Mouse (Mus musculus): ENCODE data around the gene Frmd4a. TPM values are rescaled to one million over a fixed set of nuclear protein-coding genes. Genes with fewer than 3 reads are reported as not detected.
A peak's percentile ranks its signal among the peaks of the same experiment; 100 is the strongest.
"Not testable (repeated sequence)": the region's sequence is repeated elsewhere in the genome, so short reads cannot be mapped to it uniquely, and the experiment has no call there.

Gene Frmd4a
- polyA plus RNA-seq, 1 experiment from 2014 or later: 33.1 TPM

DNA sequence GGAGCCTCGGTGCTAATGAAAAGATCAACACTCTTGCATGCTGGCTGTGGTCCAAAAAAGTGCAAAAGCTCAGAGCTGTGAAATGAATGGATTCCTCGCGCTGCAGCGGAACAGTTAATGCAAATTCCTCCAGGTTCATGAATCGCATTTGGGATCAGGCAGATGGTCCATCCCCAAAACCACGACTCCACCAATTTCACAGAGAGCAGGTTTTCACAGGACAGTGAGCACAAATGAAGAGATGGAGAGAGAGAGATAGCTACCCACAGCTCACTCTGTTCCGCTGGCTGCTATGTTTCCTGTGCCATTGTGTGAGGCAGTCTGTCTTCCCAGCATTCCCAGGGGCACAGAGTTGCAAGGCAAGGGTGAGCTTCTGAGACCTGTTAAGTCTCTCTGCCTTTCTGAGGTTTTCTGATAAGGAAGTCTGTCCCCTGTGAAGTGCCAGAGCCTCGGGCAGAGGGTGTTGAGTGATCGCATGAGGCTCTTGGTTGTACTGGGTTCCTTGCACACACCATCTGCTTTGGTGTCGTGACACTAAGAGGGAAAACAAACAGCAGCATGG lies 215.3 kb downstream of the Frmd4a start:
- H3K27ac ChIP-seq (replicated peaks): peak overlapping the region; percentile 80
- DNase-seq (ENCODE audit: low spot score): peak; percentile 34
- no peaks in the 10 kb centered on the region for H3K36me3 ChIP-seq
- peaks cover 5% of the 10 kb centered on the region; the same call in 1 of the 2 replicates for H3K27me3 ChIP-seq (ENCODE audit: low read depth, poor library complexity, severe bottlenecking)
- peak overlapping the region; percentile 5; the same call in 1 of the 2 replicates for H3K4me3 ChIP-seq
- WGBS: 41% methylated on average over 10 of the region's 10 CpGs
- peaks cover 53% of the 10 kb centered on the region for H3K4me1 ChIP-seq
- H3K9me3 ChIP-seq (replicated peaks): no peaks in the 10 kb centered on the region

DNA sequence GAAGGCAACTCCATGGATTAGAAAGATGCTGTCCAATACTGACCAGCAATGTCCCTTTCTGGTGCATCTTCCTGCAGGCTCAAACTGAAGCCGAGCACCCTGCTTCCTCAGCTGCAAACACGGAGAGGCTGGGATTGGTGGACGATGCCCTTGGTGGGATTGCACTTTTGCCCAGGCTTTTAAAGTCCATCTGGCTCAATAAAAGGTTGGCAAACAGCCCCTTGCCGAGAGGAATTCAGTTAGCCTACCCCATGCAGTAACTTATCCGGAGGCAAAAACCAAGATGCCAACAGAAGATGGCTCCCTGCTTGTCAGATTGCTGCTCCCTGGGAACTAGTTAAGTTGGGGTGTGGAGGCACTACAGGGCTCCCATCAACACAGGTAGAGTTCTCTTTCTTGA lies 220.2 kb downstream of the Frmd4a start:
- no peaks in the 10 kb centered on the region for H3K27me3 ChIP-seq (ENCODE audit: low read depth, poor library complexity, severe bottlenecking)
- H3K27ac ChIP-seq (replicated peaks): no peak overlapping the region

DNA sequence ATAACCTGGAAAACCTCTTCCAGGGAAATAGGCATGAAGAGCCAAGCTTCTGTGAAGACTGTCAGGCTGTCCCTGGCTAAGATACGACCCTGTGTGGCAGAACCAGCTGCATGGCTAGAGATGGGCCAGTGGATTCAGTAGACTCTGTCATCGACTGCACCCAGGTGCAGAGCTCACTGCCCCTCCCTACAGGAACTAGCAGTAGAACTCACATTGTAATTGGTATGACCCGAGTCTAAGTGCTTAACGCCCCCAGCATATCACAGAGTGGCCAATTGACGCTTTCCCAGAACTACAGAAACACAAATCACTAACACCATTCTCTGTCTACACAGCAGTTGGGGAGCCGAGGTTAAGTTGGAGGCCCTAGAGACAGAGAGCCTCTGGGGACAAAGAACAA lies 232.2 kb downstream of the Frmd4a start:
- WGBS: 39% methylated on average over 6 of the region's 6 CpGs
- Histone ChIP-seq H3K9me3 (replicated peaks) (no peaks in the 10 kb centered on the region), H3K27me3 (ENCODE audit: low read depth, poor library complexity, severe bottlenecking) (0 out of 2 replicates have a peak, but pooled peaks cover 9% of the 10 kb centered on the region), H3K4me1 (peaks cover 23% of the 10 kb centered on the region), H3K4me3 (no peak overlapping the region), H3K27ac (replicated peaks) (no peak overlapping the region), H3K36me3 (no peaks in the 10 kb centered on the region)
- no peak for DNase-seq (ENCODE audit: low spot score)

More for the DNA sequence above, 220.2 kb downstream of the Frmd4a start:
- H3K9me3 ChIP-seq (replicated peaks): no peaks in the 10 kb centered on the region
- H3K4me3 ChIP-seq: no peak overlapping the region
- H3K4me1 ChIP-seq: peaks cover 8% of the 10 kb centered on the region
- DNase-seq (ENCODE audit: low spot score): no peak
- no peaks in the 10 kb centered on the region for H3K36me3 ChIP-seq
- 94% methylated on average over 5 of the region's 5 CpGs for WGBS

DNA sequence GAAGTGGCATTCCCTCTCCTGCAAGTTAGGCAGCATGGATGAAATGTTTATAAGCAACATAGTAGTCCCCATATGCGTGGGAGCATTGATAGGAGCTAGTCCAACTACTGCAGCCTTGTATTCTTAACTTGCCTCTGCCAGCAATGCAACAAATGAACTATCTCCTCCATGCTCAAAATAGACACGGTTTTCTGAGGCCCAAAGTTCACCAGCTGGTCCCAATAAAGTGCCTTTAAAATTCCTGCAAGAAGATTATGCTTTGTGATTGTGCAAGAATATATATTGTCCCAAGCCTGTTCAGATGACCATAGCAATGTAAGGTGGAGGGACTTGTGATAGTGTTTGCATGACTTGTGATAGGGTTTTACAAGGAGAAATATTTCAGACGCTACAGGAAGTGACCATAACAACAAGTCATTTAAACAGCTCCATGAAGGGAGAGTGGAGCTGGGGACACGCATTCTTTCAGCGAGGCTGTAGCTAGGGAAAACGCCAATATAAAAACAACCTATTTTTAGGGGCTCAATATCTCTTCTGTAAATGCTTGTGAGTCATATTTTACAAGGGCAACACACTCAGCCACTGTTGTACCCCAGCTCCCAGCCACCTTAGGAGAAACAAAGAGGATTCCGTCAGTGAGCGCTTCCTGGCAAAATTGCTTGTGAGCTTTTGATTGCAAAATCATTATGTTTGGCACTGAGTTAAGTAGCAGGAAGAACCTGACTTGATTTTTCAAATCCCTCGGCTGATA lies 235.2 kb downstream of the Frmd4a start:
- H3K9me3 ChIP-seq (replicated peaks): no peaks in the 10 kb centered on the region
- 0 out of 2 replicates have a peak, but pooled peaks cover 9% of the 10 kb centered on the region for H3K27me3 ChIP-seq (ENCODE audit: low read depth, poor library complexity, severe bottlenecking)
- 64% methylated on average over 9 of the region's 9 CpGs for WGBS
- H3K4me3 ChIP-seq: no peak overlapping the region
- peak overlapping the region; percentile 47; the same call in 1 of the 2 replicates for H3K27ac ChIP-seq (replicated peaks)
- peaks cover 23% of the 10 kb centered on the region for H3K4me1 ChIP-seq
- no peaks in the 10 kb centered on the region for H3K36me3 ChIP-seq
- DNase-seq (ENCODE audit: low spot score): no peak

DNA sequence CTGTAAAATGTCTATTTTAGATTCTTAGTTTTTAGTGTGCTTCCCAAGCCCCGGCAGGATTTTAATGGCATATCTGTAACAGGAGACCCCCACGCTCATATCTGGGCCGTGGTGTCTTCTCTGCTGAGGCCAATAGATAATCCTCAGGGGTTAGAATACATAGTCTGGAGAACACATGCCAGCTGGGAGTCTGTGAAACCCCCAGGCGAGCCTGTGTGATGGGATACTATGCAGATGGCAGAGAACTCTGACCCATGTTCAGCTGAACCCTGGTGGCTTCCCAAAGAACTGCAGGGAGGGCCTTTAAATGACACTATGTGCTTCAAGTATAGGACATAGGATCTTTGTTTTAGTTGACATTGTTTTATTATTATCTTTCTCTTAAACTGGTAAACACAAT lies 235.8 kb downstream of the Frmd4a start:
- no peaks in the 10 kb centered on the region for H3K9me3 ChIP-seq (replicated peaks)
- H3K4me3 ChIP-seq: no peak overlapping the region
- peak overlapping the region; percentile 47; the same call in 1 of the 2 replicates for H3K27ac ChIP-seq (replicated peaks)
- H3K36me3 ChIP-seq: no peaks in the 10 kb centered on the region
- H3K4me1 ChIP-seq: peaks cover 23% of the 10 kb centered on the region
- peak; percentile 50 for DNase-seq (ENCODE audit: low spot score)
- 40% methylated on average over 4 of the region's 4 CpGs for WGBS
- 0 out of 2 replicates have a peak, but pooled peaks cover 9% of the 10 kb centered on the region for H3K27me3 ChIP-seq (ENCODE audit: low read depth, poor library complexity, severe bottlenecking)

DNA sequence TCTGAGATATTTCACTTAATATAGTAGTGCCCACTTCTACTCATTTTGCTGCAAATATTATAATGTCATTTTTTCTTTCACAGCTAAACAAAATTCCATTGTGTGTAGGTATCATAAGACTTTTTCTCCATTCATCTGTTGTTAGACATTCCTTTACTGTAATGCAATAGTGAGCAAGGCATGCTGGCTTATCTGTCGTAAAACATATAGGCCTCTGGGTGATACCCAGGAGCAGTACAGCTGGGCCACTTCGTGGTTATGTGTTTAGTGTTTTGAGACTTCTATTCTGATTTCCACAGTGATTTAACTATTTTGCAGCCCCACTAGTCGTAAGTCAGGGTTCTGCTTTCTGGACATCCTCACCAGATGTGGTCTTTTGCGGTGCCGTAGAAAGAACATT lies 236.6 kb downstream of the Frmd4a start:
- Histone ChIP-seq H3K27me3 (ENCODE audit: low read depth, poor library complexity, severe bottlenecking) (peaks cover 12% of the 10 kb centered on the region), H3K9me3 (replicated peaks) (no peaks in the 10 kb centered on the region), H3K4me1 (peaks cover 23% of the 10 kb centered on the region), H3K27ac (replicated peaks) (no peak overlapping the region), H3K36me3 (no peaks in the 10 kb centered on the region), H3K4me3 (no peak overlapping the region)
- WGBS: 91% methylated on average over 5 of the region's 5 CpGs
- DNase-seq (ENCODE audit: low spot score): no peak

DNA sequence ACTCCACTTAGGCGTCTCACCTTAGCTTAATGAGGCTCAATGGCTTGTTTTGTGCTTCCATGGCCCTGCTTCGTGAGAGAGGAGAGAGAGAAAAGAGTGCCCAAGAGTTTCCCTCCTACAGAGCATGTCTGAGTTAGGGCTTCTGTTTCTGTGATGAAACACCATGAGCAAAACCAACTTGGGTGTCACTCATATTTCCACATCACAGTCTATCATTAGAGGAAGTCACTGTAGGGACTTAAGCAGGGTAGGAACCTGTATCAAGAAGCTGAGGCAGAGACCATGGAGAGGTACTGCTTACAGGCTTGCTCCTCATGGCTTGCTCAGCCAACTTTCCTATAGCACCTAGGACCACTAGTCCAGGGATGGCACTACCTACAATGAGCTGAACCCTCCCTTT lies 238.7 kb downstream of the Frmd4a start:
- H3K4me1 ChIP-seq: peaks cover 30% of the 10 kb centered on the region
- no peaks in the 10 kb centered on the region for H3K36me3 ChIP-seq
- peaks cover 8% of the 10 kb centered on the region for H3K27me3 ChIP-seq (ENCODE audit: low read depth, poor library complexity, severe bottlenecking)
- no peak overlapping the region for H3K4me3 ChIP-seq
- no peaks in the 10 kb centered on the region for H3K9me3 ChIP-seq (replicated peaks)
- 87% methylated on average over 2 of the region's 2 CpGs for WGBS
- no peak overlapping the region for H3K27ac ChIP-seq (replicated peaks)
- no peak for DNase-seq (ENCODE audit: low spot score)

DNA sequence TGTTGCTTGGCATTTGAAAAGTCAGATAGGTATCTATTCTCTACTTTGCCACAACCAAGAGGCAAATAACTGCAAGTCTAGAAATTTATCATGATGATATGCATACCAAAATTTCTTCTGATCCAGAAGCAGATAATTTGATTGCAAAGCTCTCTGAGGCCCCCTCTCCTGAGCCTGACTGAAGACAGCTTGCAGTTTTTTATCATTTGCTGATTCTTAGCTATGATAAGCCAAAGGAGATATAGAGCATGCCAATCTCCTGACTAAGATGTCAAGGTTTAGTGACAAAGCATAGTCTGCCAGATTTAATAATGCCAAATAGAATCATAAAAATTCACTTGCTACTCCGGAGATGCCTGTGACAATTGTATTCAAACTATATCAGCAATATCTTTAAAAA lies 240.1 kb downstream of the Frmd4a start:
- DNase-seq (ENCODE audit: low spot score): no peak
- peaks cover 13% of the 10 kb centered on the region for H3K27me3 ChIP-seq (ENCODE audit: low read depth, poor library complexity, severe bottlenecking)
- no peak overlapping the region for H3K4me3 ChIP-seq
- H3K36me3 ChIP-seq: no peaks in the 10 kb centered on the region
- H3K4me1 ChIP-seq: peaks cover 30% of the 10 kb centered on the region
- no peaks in the 10 kb centered on the region for H3K9me3 ChIP-seq (replicated peaks)
- H3K27ac ChIP-seq (replicated peaks): no peak overlapping the region
- WGBS: 92% methylated on average over 1 of the region's 1 CpGs

DNA sequence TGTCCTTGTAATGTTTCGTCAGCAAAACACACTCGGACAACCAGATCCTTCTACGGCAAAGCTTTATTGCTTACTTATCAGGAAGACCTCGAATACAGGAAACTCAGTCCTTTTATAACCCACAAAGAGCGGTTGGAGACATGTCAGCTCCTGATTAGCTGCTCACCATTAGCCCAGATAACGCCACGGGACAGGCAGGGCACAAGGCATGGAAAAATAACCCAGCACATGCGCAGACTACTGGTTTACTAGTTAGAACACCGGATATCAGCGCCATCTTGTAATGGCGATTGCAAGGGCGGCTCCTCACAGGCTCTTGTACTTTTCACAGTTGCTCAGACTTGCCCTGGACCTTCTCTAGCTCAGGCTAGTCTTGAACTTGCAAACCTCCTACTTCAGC lies 241.3 kb downstream of the Frmd4a start:
- Histone ChIP-seq H3K4me1 (peaks cover 18% of the 10 kb centered on the region), H3K27me3 (ENCODE audit: low read depth, poor library complexity, severe bottlenecking) (peaks cover 16% of the 10 kb centered on the region)
- WGBS: 93% methylated on average over 12 of the region's 12 CpGs
- not testable (repeated sequence) for H3K27ac ChIP-seq (replicated peaks); H3K4me3 ChIP-seq; DNase-seq (ENCODE audit: low spot score); H3K9me3 ChIP-seq (replicated peaks); H3K36me3 ChIP-seq

DNA sequence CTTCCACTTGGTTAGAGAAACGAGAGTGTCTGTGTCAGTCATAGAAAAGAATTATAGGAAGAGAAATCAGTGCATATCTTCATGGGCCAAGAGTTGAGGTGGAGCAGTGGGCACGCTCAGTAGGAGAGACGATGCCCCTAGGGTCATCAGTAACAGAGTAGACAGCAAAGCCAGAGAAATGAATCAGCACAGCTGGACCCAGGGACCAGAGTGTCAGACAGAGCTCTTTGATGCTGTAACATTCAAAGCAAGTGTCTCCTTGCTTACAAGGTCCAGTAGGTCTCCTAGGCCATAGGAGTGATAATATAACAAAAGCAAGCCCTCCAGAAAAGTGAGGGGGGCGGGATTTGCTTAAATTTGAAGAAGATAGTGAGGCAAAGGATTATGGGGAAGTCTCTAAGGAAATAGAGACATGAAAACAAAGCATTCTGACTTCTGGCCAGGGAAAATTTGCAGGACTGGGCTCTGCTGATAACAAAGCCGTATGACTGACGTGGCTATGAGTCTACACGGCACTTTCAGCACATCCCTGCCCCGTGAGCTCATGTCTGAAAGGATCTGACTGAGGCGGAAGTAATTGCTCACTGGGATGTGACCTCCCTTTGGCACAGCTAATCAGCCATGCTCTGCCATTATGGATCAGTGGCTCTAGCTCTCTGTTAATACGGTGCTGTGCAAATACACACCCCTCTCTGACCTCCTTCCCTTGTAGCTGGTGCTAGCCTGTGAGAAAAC lies 243.0 kb downstream of the Frmd4a start:
- peak; percentile 56 for DNase-seq (ENCODE audit: low spot score)
- Histone ChIP-seq H3K4me3 (no peak overlapping the region), H3K36me3 (no peaks in the 10 kb centered on the region), H3K27me3 (ENCODE audit: low read depth, poor library complexity, severe bottlenecking) (peaks cover 16% of the 10 kb centered on the region), H3K9me3 (replicated peaks) (no peaks in the 10 kb centered on the region), H3K4me1 (peaks cover 18% of the 10 kb centered on the region), H3K27ac (replicated peaks) (peak overlapping the region; percentile 69)
- 39% methylated on average over 10 of the region's 10 CpGs for WGBS

DNA sequence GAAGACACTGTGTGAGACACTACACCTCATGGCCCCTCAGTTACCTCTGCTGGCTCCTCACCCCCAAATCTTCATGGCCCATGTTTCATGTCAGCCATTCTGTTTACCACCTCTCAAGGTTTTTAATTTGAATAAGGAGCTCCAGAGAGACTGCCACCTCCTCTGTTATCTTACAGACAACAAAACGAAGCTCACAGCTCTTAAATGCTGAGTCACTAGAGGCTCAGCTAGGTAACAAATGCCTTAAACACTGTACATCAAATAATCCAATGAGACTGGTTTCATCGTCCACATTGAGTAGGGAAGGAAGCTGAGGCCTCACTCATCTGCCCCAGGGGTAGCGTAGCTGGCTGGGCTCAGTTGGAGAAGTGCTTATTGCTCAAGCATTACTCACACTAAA lies 245.2 kb downstream of the Frmd4a start:
- WGBS: 85% methylated on average over 3 of the region's 3 CpGs
- H3K9me3 ChIP-seq (replicated peaks): no peaks in the 10 kb centered on the region
- H3K27me3 ChIP-seq (ENCODE audit: low read depth, poor library complexity, severe bottlenecking): peaks cover 16% of the 10 kb centered on the region
- H3K36me3 ChIP-seq: no peaks in the 10 kb centered on the region
- no peak for DNase-seq (ENCODE audit: low spot score)
- H3K4me1 ChIP-seq: peaks cover 18% of the 10 kb centered on the region
- no peak overlapping the region for H3K27ac ChIP-seq (replicated peaks)
- no peak overlapping the region for H3K4me3 ChIP-seq

DNA sequence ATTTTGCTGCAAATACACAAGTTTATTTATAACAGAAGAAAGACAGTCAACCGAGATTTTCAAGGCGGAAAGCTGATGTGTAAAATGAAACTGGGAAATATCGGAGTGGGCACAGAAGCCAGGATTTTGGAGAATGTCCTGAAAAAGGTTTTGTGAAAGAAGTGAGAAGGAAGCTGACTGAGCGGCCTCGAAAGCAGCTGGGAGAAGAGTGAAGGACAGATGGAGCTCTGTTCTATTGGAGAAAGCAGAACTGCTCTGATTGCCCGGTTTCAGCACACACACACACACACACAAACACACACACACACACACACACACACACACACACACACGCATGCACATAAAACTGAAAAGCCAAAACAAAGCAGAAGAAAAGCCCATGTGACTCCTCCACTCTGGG lies 249.9 kb downstream of the Frmd4a start:
- Histone ChIP-seq H3K27me3 (ENCODE audit: low read depth, poor library complexity, severe bottlenecking) (peaks cover 5% of the 10 kb centered on the region; the same call in 1 of the 2 replicates), H3K9me3 (replicated peaks) (no peaks in the 10 kb centered on the region), H3K4me3 (no peak overlapping the region), H3K36me3 (no peaks in the 10 kb centered on the region), H3K27ac (replicated peaks) (no peak overlapping the region), H3K4me1 (no peaks in the 10 kb centered on the region)
- no peak for DNase-seq (ENCODE audit: low spot score)
- WGBS: 90% methylated on average over 7 of the region's 7 CpGs

DNA sequence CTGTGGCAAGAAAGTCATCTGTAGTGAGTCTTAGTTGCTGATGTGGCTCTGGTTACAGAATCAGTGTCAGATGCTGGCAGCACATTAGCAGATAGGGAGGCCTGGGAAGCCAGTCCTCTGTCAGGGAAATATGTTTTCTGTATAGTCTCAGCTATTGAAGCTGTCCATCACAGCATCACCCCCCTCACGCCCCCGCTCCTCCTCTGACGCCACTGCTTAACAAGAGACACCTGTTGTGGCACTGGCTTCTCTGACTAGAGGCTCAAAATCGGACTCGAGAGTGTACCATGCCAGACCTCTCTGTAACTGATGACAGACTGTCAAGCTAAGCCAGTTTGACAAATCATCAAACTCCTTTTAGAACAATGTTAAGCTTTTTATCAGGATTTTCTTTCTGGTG lies 265.3 kb downstream of the Frmd4a start:
- no peaks in the 10 kb centered on the region for H3K27me3 ChIP-seq (ENCODE audit: low read depth, poor library complexity, severe bottlenecking)
- peaks cover 16% of the 10 kb centered on the region for H3K4me1 ChIP-seq
- H3K9me3 ChIP-seq (replicated peaks): no peaks in the 10 kb centered on the region
- no peak for DNase-seq (ENCODE audit: low spot score)
- no peak overlapping the region for H3K4me3 ChIP-seq
- H3K36me3 ChIP-seq: no peaks in the 10 kb centered on the region
- WGBS: 85% methylated on average over 5 of the region's 5 CpGs
- no peak overlapping the region for H3K27ac ChIP-seq (replicated peaks)

Measured in midbrain, embryonic 10.5 days (tissue).